Mouse (Mus musculus) cortical plate, adult 2 months (tissue): Measurements from ENCODE around the gene Shox2.

Experiments used
- CTCF ChIP-seq: fragments of 200-500 bp; IDR thresholded peaks from 2 replicates; pipeline ENCODE4 v1.5.1; 2011; ENCODE audit warnings: mild to moderate bottlenecking, control low read depth, low read length; ENCODE audit not compliant: insufficient read depth; ENCODE audit errors: extremely low read depth
- POLR2A ChIP-seq: fragments of 200-500 bp; IDR thresholded peaks from 2 replicates; pipeline ENCODE4 v1.6.1; 2011; ENCODE audit warnings: mild to moderate bottlenecking, low read length, control low read depth; ENCODE audit not compliant: insufficient read depth; ENCODE audit errors: extremely low read depth

GRCm38 (mm10) chr3:66973391-66973943 lies 8.1 kb downstream of the Shox2 start:
- TF ChIP-seq POLR2A (no peak), CTCF (no peak)
